Mouse (Mus musculus) kidney, adult 2 months (tissue): ENCODE measurements around the gene Lsr. TPM values are rescaled to one million over a fixed set of nuclear protein-coding genes. Genes with fewer than 3 reads are reported as not detected.
A peak's percentile ranks its signal among the peaks of the same experiment; 100 is the strongest.

Source experiments
- DNase-seq: peaks from one replicate; pipeline ENCODE4 v3.0.0; 2021
- H3K27ac ChIP-seq: fragments of 200-500 bp; 2 replicates; pipeline ENCODE4 v1.5.1; 2012; ENCODE audit warnings: low read depth, low read length, control low read depth, inconsistent platforms; ENCODE audit not compliant: insufficient read depth
- H3K27me3 ChIP-seq: fragments of 200-500 bp; replicated peaks from 2 replicates; pipeline ENCODE4 v1.6.1; 2012; ENCODE audit warnings: mild to moderate bottlenecking, moderate library complexity, low read length, inconsistent platforms; ENCODE audit not compliant: control insufficient read depth, insufficient read depth
- H3K36me3 ChIP-seq: fragments of 200-500 bp; 2 replicates; pipeline ENCODE4 v1.6.1; 2012; ENCODE audit warnings: mild to moderate bottlenecking, moderate library complexity, low read length, inconsistent platforms; ENCODE audit not compliant: control insufficient read depth, insufficient read depth
- H3K4me1 ChIP-seq: fragments of 200-500 bp; 2 replicates; pipeline ENCODE4 v1.6.1; 2011; ENCODE audit warnings: low read length; ENCODE audit not compliant: control insufficient read depth, insufficient read depth
- H3K4me3 ChIP-seq: fragments of 200-500 bp; 2 replicates; pipeline ENCODE4 v1.5.1; 2011; ENCODE audit warnings: mild to moderate bottlenecking, low read depth, low read length, control low read depth; ENCODE audit not compliant: insufficient read depth
- CTCF ChIP-seq: fragments of 200-500 bp; conservative IDR thresholded peaks from 2 replicates; pipeline ENCODE4 v1.5.1; 2011; ENCODE audit warnings: low read depth, mild to moderate bottlenecking, control low read depth, low read length, moderate library complexity, mixed read lengths; ENCODE audit not compliant: insufficient read depth, insufficient read length
- POLR2A ChIP-seq: fragments of 200-500 bp; IDR thresholded peaks from one replicate; pipeline ENCODE4 v1.6.1; 2011; ENCODE audit warnings: low read depth, low read length, control low read depth
- WGBS: fragments of 180-500 bp; shearing (Covaris S2); methylation state at CpG from one replicate; pipeline ENCODE4 v1.1.7; 2018; 5-methylcytosine and 5-hydroxymethylcytosine counted together
- polyA plus RNA-seq: library from polyadenylated mRNA; depleted of rRNA; stranded (reverse); fragments of >200 nt; gene quantifications from 2 replicates; pipeline ENCODE4 v1.2.3, GENCODE M21; 2012

The Lsr gene
- polyA plus RNA-seq, 1 experiment: 60.7 TPM

DNA sequence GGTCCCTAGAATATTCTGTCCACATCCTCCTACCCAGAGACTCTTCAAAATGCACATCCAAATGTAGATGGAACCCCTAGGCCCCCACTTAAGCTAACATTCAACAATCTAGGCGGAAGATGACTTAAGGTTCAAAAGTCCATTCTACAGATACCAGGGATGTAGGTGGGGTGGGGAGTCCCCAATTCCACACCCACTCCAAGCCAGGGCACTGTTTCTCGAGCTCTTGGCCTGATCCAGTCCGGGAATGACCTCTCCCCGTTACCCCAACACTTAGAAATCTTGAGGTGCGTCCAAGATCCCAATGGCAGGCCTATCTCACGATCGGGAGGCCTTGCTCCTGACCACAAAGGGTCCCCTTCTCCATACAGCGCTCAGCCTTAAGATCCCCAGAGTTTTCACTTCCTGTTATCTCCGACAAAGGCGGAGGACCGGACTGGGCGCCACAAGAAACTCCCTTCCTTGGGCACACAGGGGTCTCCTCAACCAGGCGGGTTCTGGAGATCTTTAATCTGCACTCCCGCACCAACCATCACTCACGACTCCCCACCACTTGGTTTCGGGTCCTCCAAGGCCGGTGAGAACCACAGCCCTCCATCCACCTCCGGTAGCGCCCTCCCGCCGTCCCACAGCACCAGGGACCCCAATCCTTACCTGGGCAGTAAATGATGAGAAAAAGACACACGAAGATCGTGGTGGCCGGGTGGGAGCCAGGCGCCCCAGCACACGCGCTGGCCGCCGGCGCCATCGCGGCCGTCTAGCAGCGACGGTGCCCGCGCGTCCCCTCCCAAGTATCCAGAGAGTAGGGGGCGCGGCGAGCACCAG, 626 bp downstream of the Lsr start:
- WGBS: 6% methylated on average over 41 of the region's 41 CpGs
- Histone ChIP-seq H3K4me3 (peak overlapping the region; percentile 58), H3K27me3 (no peaks in the 10 kb centered on the region), H3K27ac (peak overlapping the region; percentile 49), H3K4me1 (peaks cover 8% of the 10 kb centered on the region; the same call in 1 of the 2 replicates), H3K36me3 (no peaks in the 10 kb centered on the region)
- DNase-seq: no peak
- TF ChIP-seq POLR2A (no peak), CTCF (no peak)

GRCm38 (mm10) chr7:30971901-30972300, 1.4 kb downstream of the Lsr start:
- no peak overlapping the region for H3K27ac ChIP-seq

DNA sequence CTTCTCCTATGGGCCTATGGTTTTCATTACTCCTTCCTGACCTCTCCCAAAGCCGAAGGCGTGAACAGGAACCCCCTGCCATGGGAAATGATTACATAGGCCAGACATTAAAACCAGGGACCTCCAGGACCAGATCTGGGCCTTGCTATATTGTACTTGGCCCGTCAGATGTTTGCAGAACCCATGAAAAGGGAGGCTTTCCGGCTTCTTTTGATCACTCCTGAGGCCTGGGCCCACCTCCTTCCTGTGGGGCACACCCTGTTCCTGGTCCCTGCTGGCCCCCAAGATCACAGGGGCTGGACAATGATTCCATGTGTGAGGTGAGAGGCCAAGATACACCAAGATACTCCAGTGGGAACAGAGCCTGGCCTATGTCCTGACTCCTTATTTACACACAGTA, 4.1 kb downstream of the Lsr start:
- Histone ChIP-seq H3K27me3 (no peaks in the 10 kb centered on the region), H3K27ac (no peak overlapping the region), H3K4me1 (peaks cover 6% of the 10 kb centered on the region; the same call in 1 of the 2 replicates), H3K4me3 (no peak overlapping the region), H3K36me3 (no peaks in the 10 kb centered on the region)
- TF ChIP-seq CTCF (no peak), POLR2A (no peak)
- 82% methylated on average over 4 of the region's 4 CpGs for WGBS
- no peak for DNase-seq

More at GRCm38 (mm10) chr7:30971901-30972300, 1.4 kb downstream of the Lsr start:
- H3K27me3 ChIP-seq: no peaks in the 10 kb centered on the region
- H3K36me3 ChIP-seq: no peaks in the 10 kb centered on the region
- TF ChIP-seq CTCF: no peak
- no peak for TF ChIP-seq POLR2A
- no peak for DNase-seq
- no peak overlapping the region for H3K4me3 ChIP-seq
- WGBS: 87% methylated on average over 15 of the region's 15 CpGs
- H3K4me1 ChIP-seq: peaks cover 8% of the 10 kb centered on the region; the same call in 1 of the 2 replicates

GRCm38 (mm10) chr7:30968611-30969010, 4.7 kb downstream of the Lsr start:
- no peak overlapping the region for H3K27ac ChIP-seq
- 81% methylated on average over 8 of the region's 8 CpGs for WGBS
- no peaks in the 10 kb centered on the region for H3K27me3 ChIP-seq
- peaks cover 6% of the 10 kb centered on the region; the same call in 1 of the 2 replicates for H3K4me1 ChIP-seq
- no peak for DNase-seq
- H3K4me3 ChIP-seq: no peak overlapping the region
- no peaks in the 10 kb centered on the region for H3K36me3 ChIP-seq
- no peak for TF ChIP-seq CTCF

GRCm38 (mm10) chr7:30966657-30967056, 6.6 kb downstream of the Lsr start:
- no peak overlapping the region for H3K27ac ChIP-seq
- WGBS: 87% methylated on average over 3 of the region's 3 CpGs

GRCm38 (mm10) chr7:30965677-30966076, 7.6 kb downstream of the Lsr start:
- DNase-seq: no peak
- 80% methylated on average over 14 of the region's 14 CpGs for WGBS
- no peak overlapping the region for H3K4me3 ChIP-seq

More at GRCm38 (mm10) chr7:30966657-30967056, 6.6 kb downstream of the Lsr start:
- no peak overlapping the region for H3K4me3 ChIP-seq
- no peaks in the 10 kb centered on the region for H3K36me3 ChIP-seq
- H3K4me1 ChIP-seq: no peaks in the 10 kb centered on the region
- DNase-seq: no peak
- no peak for TF ChIP-seq CTCF
- TF ChIP-seq POLR2A: no peak
- H3K27me3 ChIP-seq: no peaks in the 10 kb centered on the region

GRCm38 (mm10) chr7:30964366-30964765, 8.9 kb downstream of the Lsr start:
- H3K27ac ChIP-seq: no peak overlapping the region
- WGBS: 79% methylated on average over 7 of the region's 7 CpGs
- TF ChIP-seq CTCF: no peak
- TF ChIP-seq POLR2A: no peak

More at GRCm38 (mm10) chr7:30965677-30966076, 7.6 kb downstream of the Lsr start:
- Histone ChIP-seq H3K27ac (no peak overlapping the region), H3K4me1 (no peaks in the 10 kb centered on the region), H3K27me3 (no peaks in the 10 kb centered on the region), H3K36me3 (no peaks in the 10 kb centered on the region)
- TF ChIP-seq POLR2A (no peak), CTCF (no peak)

More at GRCm38 (mm10) chr7:30964366-30964765, 8.9 kb downstream of the Lsr start:
- H3K36me3 ChIP-seq: no peaks in the 10 kb centered on the region
- H3K4me1 ChIP-seq: no peaks in the 10 kb centered on the region
- DNase-seq: peak; percentile 43
- no peaks in the 10 kb centered on the region for H3K27me3 ChIP-seq
- no peak overlapping the region for H3K4me3 ChIP-seq
